Mouse (Mus musculus) CD4-positive, CD25-positive, alpha-beta regulatory T cell, adult 2 months (primary cell): Measurements from ENCODE around the gene Lmntd1.

ENCODE experiments used
- DNase-seq: peaks from one replicate; pipeline ENCODE4 v3.0.0-alpha.2; 2012; ENCODE audit warnings: low read depth, low spot score

The Lmntd1 gene

DNA sequence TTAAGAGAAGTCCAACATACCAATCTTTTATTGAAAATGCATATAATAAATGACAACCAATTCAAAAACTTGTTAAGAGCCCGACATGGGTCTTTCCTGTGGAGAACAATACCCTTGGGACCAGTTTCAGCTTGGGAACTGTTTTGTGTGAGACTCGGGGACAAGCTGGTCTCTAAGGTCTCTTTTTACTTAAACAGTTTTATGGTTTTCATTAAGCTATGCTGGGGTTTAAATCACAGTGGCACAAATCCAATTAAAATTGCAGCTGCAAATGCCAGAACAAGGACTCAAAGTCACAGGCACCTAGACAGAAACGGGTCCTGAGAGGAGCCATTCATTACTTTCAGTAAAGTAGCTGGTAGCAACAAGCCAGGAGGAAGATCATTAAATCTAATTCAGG, 8.9 kb downstream of the Lmntd1 start:
- no peak for DNase-seq

DNA sequence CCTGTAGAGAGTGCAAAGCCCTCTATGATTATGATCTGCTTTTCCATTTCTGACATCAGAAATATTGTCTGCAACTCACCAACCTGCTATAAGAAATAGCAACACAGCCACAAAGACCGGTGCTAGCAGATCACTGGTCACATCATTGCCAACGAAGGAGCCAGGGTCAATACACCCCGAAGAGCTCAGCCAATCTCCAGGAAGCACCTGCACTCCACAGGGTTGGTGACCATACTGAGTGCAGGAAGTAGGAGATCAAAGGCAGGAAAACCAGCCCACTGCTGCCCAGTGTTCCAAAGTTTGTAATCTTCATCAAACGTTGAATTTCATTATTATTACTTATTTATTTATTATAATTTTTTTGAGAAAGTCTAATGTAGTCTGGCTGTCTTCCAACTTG, 9.5 kb downstream of the Lmntd1 start:
- no peak for DNase-seq

DNA sequence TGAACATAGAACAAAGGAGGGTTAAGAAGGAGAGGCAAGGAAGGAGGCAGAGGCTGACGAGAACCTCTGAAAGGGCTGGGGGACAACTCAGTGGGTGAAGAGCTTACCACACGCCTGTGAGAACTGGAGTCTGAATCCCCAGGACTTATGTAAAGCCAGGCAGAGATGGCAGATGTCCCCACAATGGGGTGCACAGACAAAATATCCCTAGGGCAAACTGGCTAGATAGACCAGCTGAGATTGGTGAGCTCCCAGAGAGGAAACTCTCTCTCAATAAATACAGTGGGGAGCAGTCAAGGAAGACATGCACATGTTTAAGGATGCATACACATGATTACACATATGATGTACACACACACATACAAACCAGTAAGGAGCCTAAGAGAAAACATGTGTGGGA, 10.0 kb downstream of the Lmntd1 start:
- no peak for DNase-seq

DNA sequence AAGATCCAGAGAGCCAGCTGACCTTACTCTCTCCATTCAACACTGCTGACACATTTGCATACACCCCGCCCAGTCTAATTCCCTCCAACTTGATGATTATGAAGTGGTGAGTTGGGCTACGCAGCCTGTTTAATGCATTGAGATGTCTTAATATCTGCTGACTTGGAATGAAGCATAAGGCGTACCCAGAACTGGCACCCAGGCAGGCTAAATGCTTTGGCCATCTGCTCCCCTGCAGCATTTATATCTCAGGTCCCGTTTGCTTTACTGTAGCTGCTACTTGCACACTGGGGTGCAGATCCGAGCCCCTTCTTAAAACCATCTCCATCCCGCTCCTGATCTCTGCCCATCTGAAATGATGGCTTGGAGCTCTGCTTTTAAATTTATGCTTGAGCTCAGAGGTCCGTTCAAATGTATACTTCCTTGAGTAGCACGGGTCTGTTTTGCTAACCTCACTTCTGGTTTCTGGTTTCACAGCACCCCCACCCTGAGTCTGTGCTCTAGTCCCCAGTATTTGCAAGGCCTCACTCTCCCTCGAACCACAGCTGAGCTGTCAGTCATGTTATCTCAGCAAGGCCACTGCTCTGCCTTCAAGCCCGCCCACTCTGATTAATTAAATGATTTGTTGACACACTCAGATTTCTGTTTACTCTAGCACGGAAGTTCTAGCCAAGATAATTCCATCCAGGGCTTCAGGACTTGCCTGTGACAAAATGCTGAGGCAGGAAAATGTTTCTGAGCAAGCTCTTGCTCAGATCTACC, 15.1 kb downstream of the Lmntd1 start:
- DNase-seq = no peak

DNA sequence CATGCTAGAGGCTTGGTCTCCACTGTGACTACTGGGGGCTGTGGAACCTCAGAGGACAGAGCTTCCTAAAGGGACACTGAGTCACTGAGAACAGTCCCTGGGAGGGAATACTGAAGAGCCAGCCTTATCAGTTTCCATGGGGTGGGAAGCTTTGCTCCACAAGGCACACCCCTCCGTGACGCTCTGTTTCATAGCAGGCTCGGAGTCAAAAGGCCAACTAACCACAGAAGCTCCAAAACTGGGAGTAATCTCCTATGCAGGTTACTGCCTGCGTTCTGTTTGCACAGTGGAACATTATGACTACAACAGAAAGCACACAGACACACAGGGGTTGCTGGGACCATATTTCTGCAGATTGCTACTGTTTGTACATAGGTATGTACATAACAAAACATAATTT, 18.2 kb downstream of the Lmntd1 start:
- DNase-seq = no peak

DNA sequence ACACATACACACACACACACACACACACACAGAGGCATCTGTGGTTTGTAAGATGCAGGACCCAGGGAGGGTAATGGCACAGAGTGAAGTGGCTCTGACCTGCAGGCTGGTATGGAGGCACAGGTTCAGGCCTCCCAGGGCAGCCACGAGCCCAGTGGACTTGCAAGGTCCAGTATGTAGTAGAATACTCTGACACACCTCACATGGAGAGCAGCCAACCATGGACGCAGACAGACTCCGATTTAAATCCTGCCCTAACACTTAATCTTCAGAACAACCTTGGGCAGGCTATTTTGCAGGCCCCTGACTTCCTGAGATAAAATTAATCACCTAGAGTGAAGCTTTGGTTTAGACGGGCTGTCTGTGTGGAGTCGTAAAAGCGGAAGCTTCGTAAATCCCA, 20.1 kb downstream of the Lmntd1 start:
- DNase-seq = no peak

DNA sequence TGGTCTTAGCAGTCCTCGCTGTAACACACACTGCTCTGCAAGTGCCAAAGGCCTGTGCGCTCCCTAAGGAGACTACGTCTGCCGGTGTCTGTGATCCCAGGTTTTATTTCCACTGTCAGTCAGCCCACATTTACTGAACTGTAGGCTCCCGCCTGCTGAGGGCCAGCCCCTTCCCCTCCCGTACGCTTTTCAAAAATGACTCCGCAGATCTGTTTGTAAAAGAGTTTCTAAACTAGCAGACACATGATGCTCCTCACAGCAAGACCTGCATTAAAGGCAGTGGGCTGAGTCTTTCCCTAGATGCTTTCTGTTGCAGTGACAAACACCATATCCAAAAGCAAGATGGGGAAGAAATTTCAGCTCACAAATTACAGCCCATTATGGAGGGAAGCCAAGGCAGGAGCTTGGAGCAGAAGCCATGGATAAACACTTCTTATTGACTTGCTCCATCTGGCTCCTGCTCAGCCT, 21.6 kb downstream of the Lmntd1 start:
- DNase-seq = no peak

DNA sequence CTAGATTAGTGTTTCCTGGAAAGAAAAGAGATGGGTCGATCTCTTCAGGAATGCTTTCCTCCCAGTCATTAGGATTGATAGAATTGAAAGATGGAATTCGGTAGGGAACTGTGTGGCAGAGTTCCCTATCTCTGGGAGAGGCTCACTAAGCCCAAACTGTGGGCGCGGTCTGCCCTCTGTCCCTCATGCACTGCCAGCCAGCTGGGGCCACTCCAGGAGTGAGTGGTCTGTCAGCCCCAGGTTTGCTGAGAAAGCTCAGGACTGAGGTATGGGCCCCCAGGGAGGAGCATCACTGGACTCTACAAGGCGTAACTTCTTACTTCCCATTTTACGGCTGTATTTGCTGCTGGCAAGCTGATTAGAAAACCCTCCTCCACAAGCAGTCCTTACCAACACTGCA, 22.1 kb downstream of the Lmntd1 start:
- DNase-seq = no peak

DNA sequence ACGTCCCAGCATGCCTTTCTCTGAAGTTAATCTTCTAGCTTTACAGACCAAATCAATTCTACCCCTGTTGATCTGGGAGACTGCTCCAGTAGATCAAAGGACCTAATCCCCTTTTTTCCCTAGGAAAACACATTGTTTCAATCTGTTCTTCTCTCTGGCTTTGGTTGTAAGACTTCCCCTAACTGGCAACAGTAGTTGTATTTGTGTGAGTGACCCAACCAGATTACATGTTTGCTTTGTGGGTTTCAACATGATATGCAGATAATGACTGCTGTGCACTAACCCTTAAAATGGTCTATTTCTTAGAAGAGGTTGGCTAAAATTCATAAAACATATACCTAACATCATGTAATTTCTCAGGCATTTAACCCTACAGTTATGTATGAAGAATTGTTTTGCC, 22.5 kb downstream of the Lmntd1 start:
- DNase-seq = no peak

DNA sequence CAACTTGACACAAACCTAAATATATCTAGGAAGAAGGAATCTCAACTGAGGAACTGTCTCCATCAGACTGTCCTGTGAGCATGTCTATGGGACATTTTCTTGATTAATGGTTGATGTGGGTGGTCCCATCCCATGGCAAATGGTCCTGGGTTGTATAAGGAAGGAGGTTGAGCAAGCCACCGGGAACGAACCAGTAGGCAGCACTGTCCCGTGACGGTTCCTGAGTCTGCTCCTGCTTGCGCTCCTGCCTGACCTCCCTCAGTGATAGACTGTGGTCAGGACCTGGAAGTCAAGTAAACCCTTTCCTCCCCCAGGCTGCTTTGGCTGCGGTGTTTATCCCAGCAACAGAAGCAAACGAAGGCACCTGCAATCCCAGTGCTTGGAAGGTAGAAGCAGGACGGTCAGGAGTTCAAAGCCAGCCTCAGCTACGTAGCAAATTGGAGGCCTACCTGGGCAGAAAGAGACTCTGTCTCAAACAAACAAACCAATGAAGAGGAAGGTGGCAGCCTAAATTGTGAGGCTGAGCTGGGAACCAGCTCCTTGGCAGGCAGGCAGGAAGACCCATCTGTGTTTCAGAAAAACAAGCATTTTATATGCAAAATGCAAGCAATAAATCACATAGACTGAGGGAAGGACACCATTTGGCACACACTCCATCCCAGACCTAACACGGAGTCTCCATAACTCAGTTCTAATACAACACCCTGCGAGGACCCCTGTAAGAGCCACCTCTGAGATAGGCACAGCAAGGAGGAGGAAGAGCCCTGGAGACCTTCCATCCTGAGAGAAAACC, 23.4 kb downstream of the Lmntd1 start:
- DNase-seq = no peak

DNA sequence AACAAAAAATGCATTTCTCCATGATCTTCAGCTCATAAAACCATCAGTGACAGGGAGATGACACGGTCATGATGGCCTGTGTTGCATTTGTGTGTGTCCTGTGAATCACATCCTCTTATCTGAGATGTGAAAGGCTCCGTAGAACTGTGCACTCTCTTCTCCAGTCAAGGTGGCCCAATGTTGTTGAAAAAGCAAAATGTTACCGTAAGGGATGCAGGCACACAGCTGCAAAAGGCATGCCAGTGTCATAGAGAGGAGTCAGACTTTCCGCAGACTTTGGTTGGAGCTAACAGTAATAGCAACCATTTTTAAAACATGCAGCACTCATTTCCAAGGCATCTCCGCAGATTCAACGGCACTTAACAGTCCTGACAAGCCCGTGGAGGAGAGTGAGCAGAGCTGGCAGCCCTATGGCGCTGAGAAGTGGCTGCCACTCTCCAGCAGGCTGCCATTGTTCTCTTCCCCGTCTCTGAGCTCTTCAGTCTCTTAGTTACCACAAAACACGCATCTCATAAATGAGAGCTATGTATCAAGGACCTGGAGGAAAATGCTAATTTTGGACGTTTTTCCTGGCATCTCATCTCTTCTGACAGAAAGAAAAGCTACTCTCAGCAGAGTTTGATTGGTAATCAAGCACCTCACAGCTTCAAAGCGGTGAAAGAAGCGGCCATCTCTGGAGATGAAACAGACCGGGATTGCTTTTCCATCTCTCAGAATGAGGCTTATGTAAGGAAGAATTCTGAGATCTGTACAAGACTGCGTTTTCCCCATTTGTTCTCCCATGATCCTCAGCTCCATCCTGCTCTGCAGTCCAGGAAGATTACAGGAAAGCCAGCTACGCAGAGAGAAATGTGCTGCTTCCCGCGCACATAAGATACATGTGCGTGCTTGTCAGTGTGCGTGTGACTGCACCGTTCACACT, 28.8 kb downstream of the Lmntd1 start:
- DNase-seq = no peak

DNA sequence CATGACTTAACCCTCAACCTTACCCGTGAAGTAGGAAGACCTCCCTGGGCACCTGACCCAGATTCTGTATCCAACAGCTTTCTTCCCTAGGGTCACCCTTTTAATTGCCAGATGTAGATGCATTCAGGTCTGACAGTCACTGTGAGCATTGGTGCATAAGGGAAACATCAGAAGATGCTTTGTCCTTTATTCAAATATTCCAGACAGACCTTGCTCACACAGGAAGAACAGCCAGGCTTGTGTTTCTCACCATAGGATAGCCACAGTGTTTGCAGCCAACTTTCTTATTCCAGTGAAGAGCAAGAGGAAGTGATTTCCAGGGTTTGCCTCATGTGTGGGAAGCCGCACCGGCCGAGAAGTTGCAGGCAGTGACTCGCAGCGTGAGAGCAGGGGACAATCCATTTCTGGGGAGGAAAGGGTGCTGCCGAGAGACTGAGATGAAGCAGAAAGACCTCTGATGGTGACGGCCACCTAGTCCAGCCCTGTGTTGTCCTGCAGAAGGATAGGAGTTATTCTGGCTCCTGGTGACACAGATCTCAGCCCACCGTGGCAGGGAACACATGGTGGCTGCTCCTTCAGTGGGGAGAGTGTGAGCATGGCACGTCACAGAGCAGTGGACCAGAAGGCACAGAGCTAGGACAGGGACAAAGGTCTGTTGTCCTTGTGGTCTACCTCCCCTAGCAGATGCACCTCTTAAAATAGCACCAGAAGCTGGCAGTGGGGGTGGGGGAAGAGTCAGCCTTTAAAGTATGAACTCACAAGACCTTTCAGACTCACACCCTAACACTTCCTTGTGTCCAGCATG, 32.6 kb downstream of the Lmntd1 start:
- no peak for DNase-seq

DNA sequence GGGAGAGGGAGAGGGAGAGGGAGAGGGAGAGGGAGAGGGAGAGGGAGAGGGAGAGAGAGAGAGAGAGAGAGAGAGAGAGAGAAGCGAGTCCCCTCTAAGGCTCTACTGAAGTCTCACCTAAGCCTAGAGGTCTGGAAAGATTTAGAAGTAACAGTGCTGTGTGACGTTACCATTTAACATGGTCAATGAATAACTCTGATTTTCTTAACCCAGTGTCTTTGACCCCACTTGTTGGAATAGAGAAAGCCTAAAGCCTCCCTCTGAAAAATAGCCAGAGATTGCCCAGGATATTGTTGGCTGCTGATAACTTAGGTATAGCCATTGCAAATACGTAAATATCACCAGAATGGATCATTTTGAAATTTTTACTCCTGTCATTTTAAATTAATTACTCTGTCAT, 34.4 kb downstream of the Lmntd1 start:
- DNase-seq = no peak

DNA sequence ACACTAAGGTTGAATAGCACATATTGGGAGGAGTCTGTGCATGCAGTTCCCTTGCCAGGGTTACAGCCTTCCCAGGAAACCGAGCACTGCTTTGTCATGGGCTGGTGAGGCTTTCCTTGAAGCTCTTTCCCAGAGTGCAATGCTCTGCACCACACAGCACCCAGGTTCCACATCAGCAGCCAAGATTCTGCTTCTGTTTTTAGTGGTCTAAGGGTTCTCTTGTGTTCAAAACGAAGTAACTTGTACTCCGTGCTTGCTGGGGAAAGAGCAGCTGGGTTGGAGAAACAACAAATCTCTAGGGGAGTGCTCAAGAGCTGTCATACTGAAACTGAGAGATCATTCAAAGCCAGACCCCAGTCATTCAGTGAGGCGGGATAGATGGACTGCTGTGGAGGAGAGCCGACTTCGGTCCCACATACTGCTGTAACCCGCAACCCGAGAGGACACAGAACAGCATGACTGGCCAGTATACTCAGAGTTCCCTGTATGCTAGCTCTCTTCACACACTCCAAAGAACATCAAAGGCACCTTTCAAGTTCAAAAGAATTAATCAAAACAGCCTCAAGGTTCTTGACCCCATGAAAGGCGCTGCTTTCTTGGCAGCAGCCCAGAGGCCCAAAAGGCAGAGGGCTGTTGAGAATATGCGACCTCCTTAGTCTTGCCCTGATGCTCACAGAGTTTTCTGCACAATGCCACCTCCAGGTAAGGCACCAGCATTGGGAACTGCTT, 35.5 kb downstream of the Lmntd1 start:
- no peak for DNase-seq

DNA sequence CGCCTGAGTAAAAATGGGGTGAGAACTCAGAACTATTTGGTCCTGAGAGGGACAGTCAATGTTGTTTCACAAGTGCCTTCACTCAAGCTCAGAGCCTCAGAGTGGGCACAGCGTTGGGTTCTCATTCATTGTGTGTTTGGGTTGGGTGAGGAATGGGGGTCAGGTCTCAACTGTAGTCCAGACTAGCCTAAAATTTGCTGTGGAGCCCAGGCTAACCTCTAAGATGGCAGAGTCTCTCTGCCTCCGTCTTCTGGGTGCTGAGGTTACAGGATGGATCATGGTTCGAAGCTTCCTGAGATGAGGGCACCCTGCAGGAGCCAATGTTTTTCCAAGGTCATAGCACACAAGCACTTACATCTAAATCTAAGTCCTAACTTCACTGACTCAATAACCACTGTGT, 37.4 kb downstream of the Lmntd1 start:
- DNase-seq = no peak

DNA sequence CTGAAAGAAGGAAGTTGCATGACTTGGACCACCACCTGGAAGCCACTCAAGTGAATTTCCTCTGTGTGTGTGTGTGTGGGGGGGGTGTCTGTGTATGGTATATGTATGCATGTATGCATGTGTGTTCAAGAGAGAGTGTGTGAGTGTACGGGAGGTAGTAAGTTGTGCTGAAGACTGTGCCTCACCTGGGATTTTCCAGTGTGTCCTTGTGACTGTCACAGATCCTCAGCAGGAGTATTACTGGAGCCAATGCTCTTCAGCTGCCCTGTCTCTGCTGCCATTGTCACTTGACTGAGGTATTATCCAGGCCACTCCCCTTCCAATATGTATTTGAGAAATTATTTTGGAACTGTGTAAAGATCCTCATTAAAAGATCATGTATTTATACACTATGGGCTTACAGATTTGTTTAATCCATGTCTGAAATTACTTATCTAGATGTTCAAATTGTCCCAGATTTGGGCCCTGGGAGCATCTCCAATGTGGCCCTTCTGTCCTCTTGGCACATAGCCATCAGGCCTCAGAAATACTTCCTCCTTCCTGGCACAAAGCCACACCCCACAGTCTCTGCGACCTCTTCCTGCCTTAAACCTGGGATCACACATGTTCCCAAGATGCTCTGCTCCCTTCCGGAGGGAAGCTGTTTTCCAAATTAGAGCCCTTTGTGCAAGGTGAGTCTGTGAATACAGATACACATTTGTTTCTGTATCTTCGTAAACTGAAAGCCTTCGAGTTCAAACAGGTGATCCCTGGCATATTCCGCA, 40.7 kb downstream of the Lmntd1 start:
- DNase-seq = no peak

DNA sequence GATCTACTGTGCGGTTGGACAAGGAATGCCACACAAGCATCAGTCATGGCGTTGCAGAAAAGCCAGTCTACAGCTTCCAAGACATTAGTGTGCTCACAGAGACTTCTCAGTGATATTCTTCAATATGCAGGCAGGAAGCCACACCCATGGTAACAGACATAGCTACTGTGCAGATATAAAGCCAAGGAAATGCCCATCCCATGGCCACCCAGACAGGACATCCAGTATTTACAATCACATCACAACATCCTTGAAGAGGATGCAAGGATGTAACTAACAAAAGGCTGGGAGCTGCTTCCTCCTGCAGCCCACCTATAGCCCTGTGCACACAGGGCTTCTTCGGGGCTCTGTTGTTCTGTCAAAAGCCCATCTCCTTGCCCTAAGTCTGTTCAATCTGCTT, 45.4 kb downstream of the Lmntd1 start:
- no peak for DNase-seq

DNA sequence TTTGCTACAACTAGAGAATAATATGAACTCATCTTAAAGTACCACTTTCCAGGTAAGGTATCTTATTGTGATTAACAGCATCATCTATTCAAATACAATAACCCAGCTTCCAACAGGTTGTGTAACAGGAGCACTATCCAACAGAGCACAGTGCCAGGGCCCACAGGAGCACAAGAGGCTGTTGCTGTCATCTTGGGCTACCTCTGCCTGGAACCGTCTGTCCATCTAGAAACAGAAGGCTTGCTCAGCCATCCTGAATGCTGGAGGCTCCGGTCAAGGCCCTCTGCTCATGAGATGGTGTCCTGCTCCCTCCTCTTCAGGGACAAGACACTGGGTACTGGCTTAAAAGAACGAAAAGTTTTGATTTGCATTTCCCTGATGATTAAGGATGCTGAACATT, 46.3 kb downstream of the Lmntd1 start:
- DNase-seq = no peak

DNA sequence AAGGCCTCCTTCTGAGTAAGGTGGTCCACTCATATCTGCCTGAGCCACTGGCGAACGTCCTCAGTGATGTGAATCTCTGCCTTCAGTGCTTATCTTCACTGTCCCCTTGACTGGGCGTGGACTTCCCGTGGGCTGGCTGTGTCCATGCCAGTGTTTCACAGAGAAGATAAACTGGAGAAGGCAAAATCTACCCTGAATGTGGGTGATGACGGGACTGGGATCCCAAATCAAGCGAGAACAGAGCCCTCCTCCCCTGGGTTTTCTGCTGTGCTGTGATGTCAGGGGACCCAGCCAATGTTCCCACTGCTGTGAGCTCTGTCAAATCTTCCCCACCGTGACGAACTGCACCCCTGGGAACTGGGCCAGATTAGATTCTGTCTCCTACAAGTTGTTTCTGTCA, 46.8 kb downstream of the Lmntd1 start:
- DNase-seq = no peak

DNA sequence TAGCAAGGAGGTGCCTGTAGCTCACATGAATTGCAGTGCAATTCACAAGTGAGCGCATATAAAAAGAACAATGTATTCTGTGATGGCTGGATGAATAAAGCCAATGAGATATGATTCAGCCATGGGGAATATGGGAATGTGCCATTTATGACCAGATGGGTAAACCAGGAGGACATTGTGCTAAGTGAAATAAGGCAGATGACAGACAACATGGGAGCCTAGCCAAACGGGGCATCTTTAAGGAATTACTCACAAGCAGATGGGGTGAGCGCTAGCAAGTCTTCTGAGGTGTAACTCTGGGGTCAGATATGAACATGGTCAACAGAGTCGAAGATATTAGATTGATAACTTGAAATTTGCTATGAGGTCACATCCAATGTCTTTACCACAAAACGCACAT, 48.5 kb downstream of the Lmntd1 start:
- DNase-seq = no peak
